Mouse (Mus musculus) myocyte (in vitro differentiated cells): ENCODE results near the gene Ahcyl1.

Experiments used
- E2F4 ChIP-seq: IDR thresholded peaks from one replicate; pipeline ENCODE4 v1.6.1; 2011; ENCODE audit warnings: mild to moderate bottlenecking, control low read depth, moderate library complexity; ENCODE audit not compliant: insufficient read depth
- MYOD1 ChIP-seq, 3 experiments: IDR thresholded peaks; one replicate each; pipeline ENCODE4 v1.6.1; 2011; ENCODE audit warnings: control low read depth in 2 of 3, low read depth in 2 of 3, mild to moderate bottlenecking in 2 of 3, moderate library complexity in 1 of 3; ENCODE audit not compliant: insufficient read length in 2 of 3, control insufficient read depth in 1 of 3
- POLR2A ChIP-seq: IDR thresholded peaks from one replicate; pipeline ENCODE4 v1.6.1; 2011; ENCODE audit warnings: low read depth, mild to moderate bottlenecking, control low read depth, moderate library complexity; ENCODE audit not compliant: insufficient read length
- POLR2AphosphoS2 ChIP-seq: IDR thresholded peaks from one replicate; pipeline ENCODE4 v1.6.1; 2011; ENCODE audit warnings: low read depth, control low read depth; ENCODE audit not compliant: insufficient read length
- SRF ChIP-seq: IDR thresholded peaks from one replicate; pipeline ENCODE4 v1.6.1; 2011; ENCODE audit warnings: low read depth; ENCODE audit not compliant: control insufficient read depth, insufficient read length
- USF1 ChIP-seq: IDR thresholded peaks from one replicate; pipeline ENCODE4 v1.6.1; 2011; ENCODE audit warnings: low read depth, mild to moderate bottlenecking, control low read depth, moderate library complexity

GRCm38 (mm10) chr3:107664641-107665040 lies 31.7 kb downstream of the Ahcyl1 start:
- no peak for TF ChIP-seq POLR2A
- TF ChIP-seq SRF: no peak
- TF ChIP-seq USF1: no peak
- TF ChIP-seq E2F4: no peak
- no peak for TF ChIP-seq POLR2AphosphoS2
- no peak for TF ChIP-seq MYOD1 (IDR thresholded peaks at IDR 0.05; ENCODE audit: control insufficient read depth in 1 of 3, insufficient read length in 2 of 3, low read depth in 2 of 3)
